Mouse (Mus musculus): Measurements from ENCODE around the gene Klc3.

Gene Klc3

DNA sequence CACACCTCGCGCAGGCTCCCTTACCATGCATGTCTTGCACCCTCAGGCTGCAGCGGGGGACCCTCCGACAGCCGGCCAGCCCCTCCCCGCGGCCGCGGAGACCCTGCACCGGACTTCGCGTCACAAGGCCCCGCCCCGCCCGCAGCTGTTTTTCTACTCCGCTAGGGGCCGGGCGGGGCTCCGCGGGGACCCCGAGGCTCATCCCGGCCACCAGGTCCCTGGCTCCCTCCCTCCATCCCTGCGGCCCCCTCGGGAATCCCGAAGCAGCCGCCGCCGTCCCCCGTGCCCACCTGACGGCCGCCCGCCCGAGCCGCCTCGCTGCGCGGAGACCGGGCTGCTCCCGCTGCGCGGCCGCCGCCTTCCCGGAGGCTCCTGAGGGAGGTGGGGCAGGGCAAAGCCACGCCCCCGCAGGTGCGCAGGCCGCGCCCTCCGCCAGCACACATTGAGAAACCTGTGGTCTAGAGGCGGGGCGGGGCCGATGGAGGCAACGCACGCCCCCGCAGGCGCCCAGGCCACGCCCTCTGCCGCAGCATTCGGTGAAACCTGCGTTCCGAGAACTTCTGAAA lies at the start of gene Klc3:
Gene Klc3 (minus strand): TSS at position 374 of the 566 bp plus-strand sequence.
- peak; percentile 83 to 85 for DNase-seq (ENCODE audit: low spot score in 2 of 2)

DNA sequence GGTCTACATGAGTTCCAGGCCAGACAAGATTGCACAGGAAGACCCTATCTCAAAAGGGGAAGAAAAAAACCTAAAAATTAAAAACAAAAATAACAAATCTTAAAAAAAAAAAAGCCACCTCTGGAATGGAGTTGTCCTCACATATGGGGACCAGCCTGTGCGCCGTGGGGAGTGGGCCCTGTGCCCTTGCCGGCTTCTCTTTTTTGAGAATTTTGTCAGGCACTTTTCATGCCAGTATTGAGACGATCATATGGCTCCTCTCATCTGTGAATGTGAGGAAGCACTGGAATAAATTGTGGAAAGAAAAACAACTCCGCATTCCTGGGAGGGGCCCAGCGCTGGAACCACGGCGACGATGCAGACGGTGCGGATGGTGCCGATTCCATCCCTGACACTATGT lies 45.3 kb upstream of the Klc3 start:
- DNase-seq (ENCODE audit: low spot score in 2 of 2), result no peak

DNA sequence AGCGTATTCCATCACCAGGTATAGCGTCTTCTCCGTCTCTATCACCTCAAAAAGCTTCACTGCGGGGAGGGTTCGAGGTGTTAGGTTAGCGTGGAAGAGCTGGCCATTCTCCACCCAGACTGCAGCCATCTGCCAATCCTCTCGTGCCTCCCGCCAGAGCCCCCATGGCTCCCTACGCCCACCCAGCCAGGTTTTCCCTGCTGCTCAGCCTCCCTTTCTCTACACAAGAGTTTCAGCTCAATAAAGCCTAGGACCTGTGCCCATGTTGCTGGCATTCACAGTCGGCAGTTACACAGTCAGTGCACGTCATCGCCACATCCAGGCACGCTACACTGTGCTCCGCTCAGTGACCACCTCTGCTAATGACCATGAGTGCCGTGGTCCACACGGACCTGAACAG lies 43.8 kb upstream of the Klc3 start:
- no peak for DNase-seq (ENCODE audit: low spot score in 2 of 2)

DNA sequence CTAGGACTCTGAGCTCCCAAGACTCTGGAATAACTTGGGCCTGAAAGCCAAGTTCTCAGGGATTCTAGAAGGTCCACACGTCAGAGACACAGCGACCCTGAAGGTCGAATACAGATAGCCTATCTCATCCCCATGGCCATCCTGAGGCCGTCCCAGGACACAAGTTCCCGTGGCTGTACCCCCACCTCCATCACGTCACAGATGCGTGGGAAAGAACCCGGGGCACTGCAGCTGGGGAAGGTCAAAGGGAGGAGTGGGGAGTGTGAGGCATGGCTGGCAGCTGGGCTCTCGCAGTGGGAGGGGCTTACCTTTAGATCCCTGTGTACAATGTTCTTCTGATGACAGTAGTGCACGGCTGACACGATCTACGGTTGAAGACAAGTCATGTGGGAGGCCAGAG lies 40.9 kb upstream of the Klc3 start:
- DNase-seq (ENCODE audit: low spot score in 2 of 2), result no peak

DNA sequence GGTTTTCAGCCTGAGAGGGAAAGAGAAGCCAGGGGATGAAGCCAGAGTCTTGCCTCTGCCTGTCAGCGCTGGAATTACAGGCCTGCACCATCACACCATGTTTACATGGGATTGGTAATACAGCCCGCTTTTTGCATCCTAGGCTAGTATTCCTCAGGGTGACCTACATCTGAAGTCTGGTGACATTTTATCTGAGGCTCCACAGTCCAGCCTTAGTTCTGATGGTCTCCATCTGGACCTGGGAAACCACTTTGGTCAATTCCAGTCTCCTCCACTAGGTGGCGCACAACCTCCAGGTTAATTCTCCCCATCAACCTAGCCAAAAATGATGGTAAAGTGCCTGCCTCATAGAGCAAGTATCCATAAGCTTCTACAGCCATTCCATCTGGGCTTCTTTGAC lies 39.4 kb upstream of the Klc3 start:
- peak; percentile 36 to 61 for DNase-seq (ENCODE audit: low spot score in 2 of 2)

DNA sequence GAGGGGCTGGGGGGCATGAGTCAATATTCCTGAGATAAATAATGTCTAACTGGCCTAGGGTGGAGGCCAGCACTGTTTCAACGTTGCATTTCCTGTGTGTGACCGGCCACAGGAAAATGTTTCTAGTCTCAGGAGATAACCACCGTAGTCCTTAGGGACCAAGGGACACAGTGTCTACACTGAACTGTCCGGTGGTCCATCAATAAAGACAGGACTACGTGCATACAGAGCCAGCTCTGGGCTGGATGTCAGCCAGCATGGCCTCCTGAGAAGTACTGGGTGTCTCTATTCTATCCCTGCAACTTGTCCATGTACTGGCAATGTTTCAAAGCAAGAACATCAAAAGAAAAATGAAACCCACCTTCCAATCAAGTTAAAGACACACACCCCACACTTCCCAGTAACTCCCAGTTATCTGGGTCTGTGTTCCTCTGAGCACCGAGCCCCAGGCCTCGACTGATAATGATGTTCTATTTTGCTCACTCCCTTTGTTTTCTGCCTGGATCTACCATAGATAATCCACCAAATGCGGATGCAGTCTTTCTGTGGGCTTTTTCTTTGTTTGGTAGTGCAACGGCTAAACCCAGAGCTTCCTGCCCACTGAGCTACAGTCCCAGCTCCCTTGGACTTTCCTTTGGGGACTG lies 37.7 kb upstream of the Klc3 start:
- DNase-seq (ENCODE audit: low spot score in 2 of 2), result no peak

DNA sequence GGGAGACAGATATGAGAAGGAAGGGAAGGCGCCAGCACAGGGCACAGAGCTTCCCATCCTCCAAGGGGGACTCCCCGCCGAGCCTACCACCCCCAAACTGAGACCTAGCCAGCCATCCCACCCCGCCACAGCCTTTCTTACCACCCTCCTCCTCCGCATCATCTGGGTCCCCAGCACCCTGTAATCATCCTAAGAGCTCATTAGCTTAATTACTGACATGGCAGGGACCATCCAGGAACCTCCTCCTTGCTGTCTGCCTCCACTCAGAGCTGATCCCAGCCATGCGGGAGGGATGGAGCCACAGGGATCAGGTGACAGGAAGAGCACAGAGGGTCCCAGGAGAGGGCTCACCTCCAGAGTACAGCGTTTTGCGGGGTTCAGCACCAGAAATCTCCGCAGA lies 33.1 kb upstream of the Klc3 start:
- DNase-seq (ENCODE audit: low spot score in 2 of 2), result no peak

DNA sequence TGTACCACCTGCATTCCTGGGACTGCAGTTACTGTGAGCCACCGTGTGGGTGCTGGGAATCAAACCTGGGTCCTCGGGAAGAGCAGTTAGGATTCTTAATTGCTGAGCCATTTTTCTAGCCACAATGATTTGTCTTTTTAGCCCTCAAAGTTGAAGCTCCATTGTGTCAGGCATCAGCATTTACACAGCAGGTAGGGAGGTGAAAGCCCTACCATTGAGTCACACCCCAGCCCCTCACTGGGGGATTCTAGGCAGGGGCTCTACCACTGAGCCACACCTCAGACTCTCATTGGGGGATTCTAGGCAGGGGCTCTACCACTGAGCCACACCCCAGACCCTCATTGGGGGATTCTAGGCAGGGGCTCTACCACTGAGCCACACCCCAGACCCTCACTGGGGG lies 32.4 kb upstream of the Klc3 start:
- DNase-seq (ENCODE audit: low spot score in 2 of 2), result no peak

DNA sequence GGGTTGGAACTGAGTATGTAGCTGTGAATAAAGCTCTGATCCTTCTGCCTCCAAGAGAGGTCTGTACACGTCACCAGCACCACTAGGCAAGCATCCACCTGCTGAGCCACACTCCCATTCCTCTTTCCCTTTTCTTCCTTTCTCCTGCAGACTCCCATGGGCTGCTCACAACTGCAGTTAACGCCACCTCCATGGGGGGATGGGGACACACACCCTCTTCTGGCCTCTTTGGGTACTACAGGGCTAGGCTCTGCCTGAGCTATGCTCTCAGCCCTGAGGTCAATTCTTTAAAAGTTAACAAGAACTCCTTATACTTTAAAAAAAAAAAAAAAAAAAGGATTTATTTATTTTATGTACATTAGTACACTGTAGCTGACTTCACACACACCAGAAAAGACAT lies 28.6 kb upstream of the Klc3 start:
- DNase-seq (ENCODE audit: low spot score in 2 of 2), result no peak

DNA sequence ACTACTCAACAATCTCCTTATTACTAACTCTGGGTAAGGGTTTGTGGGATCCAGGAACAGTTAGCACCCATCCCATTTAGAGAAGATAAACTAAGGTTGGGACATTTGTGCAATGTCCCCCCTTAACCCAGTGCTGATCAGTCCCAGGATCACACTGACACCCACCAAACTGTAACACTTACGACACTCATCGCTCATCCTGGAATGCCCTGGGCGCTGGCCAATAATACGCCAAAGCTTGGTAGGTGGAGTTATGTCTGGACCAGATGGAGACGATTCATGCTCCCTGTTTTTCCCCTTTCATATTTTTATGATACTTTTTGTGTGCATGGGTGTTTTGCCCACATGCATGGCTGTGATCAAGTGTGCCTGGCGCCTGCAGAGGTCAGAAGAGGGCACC lies 26.5 kb upstream of the Klc3 start:
- no peak for DNase-seq (ENCODE audit: low spot score in 2 of 2)

DNA sequence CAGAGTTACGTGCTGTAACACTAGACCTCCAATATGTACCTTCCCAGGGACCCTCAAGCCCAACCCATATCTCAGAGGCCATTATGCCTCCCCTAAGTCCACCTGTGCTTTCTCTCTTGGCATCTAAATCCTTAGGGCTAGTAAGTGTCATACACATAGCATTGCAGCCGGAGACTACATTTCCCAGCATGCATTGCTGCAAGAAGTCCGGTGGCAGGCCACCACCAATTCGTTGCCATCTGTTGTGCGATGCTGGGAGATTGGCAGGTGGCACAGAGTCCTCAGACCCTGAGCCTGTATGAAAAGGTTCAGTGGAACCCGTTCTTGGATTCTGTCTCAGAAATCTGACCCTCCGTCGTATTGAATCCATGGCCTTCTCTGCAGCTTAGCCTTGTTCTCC lies 25.8 kb upstream of the Klc3 start:
- no peak for DNase-seq (ENCODE audit: low spot score in 2 of 2)

DNA sequence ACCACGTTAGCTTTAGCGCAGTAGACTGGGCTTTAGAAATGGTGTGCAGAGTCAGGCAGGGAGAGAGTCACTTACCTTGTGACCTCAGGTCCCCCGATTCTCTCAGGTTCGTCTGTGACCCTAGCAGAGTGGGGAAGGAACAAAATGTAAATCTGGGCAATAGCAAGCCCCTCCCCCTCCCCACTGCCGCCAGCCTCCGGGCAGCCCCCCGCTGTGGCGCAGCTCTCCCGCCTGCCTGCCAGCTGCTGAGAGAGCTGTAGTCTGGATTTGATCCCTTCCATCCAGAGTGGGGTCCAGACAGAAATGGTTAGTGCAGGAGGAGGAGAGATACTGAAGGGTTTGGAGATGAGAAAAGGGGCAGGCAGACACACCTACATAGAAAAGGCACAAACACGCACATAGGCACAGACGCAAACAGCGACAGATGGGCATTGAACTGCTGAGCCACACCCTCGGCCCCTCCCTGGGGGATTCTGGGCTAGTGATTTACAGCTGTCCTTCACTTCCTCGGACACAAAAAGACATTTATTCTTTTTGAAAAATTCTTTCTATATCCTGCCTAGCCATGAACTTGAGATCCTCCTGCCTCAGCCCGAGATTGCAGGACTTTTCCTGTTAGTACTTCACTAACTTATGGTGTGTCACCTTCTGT lies 24.2 kb upstream of the Klc3 start:
- DNase-seq (ENCODE audit: low spot score in 2 of 2), result peak; percentile 67 to 71

DNA sequence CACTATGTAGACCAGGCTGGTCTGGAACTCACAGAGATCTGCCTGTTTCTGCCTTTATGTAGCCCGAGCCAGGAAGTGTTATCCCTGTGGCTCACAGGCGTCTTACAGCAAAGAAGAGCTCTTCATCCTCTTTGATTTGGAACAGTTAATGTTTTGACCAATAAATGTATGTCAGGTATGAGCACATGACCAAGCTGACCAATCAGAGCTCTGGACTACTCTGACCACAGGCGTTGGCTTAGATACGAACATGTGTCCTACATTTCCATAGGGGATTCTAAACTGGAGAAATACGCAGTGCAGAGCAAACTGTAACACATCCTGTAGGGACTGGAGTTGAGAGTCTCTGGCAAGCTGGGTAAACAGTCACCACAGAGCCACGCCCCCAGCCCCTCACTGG lies 23.0 kb upstream of the Klc3 start:
- DNase-seq (ENCODE audit: low spot score in 2 of 2), result no peak

DNA sequence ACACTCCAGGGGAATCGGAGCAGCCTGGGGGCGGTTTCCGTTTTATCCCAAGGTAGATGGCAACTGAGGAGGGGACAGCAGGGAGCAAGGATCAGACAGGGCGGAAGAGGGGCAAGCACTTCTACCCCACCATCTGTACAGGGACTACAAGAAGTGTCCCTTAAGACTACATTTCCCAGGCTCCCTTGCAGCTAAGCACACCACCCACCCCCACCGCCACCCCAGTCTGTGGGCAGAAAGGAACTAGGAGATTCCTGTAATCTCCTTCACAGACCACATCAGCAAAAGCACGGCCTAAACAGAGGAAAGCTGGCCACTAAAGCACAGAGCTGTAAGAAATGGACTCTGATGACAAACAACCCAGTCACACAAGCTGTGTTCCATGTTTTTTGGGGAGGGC lies 22.4 kb upstream of the Klc3 start:
- DNase-seq (ENCODE audit: low spot score in 2 of 2), result no peak

DNA sequence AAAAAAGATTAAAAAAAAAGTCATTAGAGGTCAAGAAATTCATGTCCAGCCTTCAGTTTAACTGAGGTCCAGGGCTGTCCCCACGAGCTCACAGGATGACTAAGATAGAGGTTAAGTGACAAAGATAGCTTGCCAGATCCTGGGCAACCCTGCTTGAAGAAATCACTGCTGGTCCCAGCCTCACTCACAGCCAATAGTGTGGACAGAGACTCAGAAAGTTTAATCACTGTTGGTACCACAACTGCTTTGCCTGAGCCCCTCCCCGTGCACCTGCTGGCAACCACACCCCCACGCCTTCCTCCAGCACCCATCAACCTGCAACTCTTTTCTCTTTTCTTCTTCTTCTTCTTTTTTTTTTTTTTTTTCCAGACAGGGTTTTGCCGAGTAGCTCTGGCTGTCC lies 20.1 kb upstream of the Klc3 start:
- no peak for DNase-seq (ENCODE audit: low spot score in 2 of 2)

DNA sequence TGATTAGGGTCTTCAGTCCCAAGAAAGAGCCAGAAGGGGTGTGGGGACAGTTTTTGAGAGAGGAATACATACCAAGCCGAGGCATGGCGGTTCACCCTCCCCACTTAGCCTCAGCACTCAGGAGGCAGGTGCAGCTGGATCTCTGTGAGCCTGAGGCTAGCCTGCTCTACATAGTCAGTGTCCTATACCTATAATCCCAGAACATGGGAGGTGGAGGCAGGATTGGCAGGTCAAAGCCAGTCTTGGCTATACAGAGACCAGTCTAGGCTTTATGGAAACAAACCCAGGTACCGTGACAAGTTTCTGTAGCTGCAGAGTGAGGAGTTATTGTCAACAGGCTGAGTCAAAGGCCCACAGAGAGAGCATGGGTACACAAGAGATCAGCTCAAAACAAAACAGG lies 19.2 kb upstream of the Klc3 start:
- no peak for DNase-seq (ENCODE audit: low spot score in 2 of 2)

DNA sequence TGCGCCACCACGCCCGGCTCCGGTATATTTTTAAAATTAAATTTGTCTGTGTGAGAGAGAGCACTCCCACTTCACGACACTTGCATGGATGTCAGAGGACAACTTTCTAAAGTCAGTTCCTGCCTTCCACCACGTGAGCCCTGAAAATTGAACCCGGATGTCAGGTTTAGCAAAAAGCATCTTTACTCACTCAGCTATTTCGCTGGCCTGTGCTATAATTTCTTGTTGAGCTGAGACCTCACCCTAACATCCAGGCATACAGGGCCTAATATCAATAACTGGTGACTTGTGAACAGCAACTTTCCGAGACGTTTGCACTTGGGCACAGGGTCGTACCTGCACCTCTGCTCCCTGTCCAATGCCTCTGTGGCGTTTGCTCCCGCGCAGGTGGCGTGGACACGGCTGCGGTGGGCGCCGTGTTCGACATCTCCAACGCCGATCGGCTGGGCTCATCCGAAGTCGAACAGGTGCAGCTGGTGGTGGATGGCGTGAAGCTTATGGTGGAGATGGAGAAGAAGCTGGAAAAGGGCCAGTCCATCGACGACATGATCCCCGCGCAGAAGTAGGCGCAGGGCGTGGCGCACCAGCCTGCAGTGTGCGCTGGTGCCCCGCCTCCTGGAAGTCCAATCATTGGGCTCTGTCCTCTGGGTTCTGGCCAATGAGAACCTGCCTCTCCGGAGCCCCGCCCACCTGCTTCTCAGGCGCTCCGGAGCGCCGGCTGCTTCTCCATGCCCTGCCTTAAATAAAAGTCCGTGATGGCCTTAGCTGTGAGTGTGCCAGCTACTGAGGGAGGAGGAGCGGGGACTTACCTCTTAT lies 17.1 kb upstream of the Klc3 start:
- DNase-seq (ENCODE audit: low spot score in 2 of 2), result peak; percentile 87

DNA sequence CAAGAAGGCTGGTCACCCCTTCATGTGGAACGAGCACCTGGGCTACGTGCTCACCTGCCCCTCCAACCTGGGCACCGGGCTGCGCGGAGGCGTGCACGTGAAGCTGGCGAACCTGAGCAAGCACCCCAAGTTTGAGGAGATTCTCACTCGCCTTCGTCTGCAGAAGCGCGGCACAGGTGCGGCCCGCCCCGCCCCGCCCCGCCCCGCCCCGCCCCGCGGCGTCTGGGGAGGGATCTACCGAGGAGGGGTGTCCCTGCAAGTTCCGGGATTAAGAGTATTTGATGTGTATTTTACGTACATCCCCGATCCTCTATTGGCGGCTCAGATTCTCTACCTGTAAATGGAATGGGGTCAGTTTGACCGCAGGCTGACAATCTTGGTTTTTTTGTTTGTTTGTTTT lies 16.2 kb upstream of the Klc3 start:
- no peak for DNase-seq (ENCODE audit: low spot score in 2 of 2)

DNA sequence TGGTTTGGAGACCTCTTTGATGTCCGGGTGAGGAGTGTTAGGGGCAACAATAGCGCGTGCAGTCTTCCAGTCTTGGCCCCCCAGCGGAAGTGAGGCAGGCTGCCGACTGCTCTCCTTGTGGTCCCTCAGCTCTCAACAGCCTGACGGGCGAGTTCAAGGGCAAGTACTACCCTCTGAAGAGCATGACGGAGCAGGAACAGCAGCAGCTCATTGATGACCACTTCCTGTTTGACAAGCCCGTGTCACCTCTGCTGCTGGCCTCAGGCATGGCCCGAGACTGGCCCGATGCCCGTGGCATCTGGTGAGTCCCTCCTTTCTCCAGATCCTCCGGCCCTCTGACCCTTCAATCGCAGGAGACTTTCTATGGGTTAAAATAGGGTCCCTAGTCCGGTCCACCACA lies 12.7 kb upstream of the Klc3 start:
- no peak for DNase-seq (ENCODE audit: low spot score in 2 of 2)

DNA sequence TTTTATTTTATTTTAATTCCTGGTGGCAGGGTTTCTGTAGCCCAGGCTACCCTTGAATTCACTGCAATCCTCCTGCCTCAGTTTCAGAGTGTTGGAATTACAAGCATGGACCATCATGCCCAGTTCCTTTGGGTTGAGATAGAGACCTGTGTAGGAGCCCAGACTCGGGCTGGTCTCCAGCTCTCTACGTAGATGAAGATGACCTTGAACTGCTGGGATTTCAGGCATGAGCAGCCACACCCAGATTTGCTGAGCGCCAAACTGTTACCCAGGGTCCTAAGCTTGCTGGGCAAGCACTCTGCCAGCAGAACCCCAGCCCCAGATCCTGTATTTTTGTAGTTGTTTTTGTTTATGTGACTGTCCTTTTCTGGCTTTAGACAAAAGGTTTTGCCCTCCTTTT lies 9.6 kb upstream of the Klc3 start:
- DNase-seq (ENCODE audit: low spot score in 2 of 2), result no peak

DNA sequence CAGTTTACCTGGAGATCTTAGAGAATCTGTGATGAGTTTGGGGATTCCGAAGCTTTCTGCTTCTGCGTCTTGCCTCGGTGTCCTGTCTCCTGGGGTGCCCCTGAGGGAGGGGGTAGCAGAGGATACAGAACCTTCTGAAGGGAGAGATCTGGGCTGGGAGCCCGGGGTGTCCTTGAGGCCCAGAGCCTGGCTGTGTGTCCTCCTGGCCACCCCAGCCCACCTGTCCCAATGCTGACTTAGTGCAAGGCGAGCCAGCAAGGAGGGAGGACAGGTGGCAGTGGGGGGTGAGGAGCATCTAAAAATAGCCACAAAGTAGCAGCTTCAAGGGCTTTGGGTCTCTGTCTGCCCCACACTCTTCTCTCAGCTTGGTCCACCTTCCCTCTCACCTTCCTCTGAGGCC lies 7.9 kb upstream of the Klc3 start:
- DNase-seq (ENCODE audit: low spot score in 2 of 2), result no peak

DNA sequence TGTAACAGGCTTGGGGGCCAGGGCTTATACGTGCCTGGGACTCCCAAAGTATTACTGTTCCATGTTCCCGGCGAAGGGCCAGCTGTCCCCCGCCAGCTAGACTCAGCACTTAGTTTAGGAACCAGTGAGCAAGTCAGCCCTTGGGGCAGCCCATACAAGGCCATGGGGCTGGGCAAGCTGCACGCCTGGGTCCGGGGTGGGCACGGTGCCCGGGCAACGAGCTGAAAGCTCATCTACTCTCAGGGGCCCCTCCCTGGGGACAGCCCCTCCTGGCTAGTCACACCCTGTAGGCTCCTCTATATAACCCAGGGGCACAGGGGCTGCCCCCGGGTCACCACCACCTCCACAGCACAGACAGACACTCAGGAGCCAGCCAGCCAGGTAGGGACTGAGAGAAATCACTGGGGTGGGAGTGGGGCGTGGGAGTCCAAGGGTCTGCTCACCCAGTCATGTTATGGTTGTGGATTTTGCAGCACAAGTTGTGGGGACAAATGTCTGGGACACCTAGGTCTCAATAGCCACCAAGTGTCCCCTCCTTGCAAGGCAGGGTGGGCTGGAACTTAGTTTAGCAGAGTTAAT lies 7.0 kb upstream of the Klc3 start:
- DNase-seq (ENCODE audit: low spot score in 2 of 2), result peak in 1 of 2 experiments; percentile 26
